Comparison of ENCODE assay signal across 15 mouse cellular contexts in the genomic region with DNA sequence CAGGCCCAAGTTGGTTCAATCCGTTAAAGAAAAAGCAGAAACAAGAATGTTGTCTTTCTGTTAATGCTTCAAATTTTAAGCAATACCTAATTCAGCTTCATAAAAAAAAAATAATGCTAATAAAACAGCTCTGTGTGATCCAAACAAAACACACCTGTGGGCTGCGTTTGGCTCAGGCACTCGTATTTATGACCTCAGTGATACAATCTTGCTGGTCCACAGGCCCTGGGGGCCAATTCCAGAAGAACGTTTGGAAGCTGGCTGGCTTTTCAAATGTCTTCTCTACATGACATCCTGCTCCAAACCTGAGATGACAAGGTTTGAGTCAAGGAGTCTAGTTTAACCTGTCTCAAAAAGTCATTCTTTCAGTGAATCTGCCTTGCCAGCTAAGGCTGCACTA.
"Had no signal": no experiment of that assay in that cellular context is flagged by ENCODE, and none has a peak within 500 bp of the region (broad histone marks: within the 10 kb centered on the region; RNA-seq: fewer than 3 reads in every experiment).

No protein-coding gene starts in this region.

- H3K9ac ChIP-seq: lung, embryonic 14.5 days; midbrain, embryonic 12.5 days; neural tube, embryonic 13.5 days; neural tube, embryonic 15.5 days had no signal

- H3K4me3 ChIP-seq: midbrain, embryonic 10.5 days; midbrain, embryonic 12.5 days; myocyte; neural tube, embryonic 13.5 days; neural tube, embryonic 15.5 days had no signal

- H3K27me3 ChIP-seq: midbrain, embryonic 12.5 days; neural tube, embryonic 13.5 days; neural tube, embryonic 15.5 days had no signal

- H3K4me1 ChIP-seq: midbrain, embryonic 12.5 days; neural tube, embryonic 13.5 days; neural tube, embryonic 15.5 days had no signal

- H3K4me2 ChIP-seq: lung, embryonic 14.5 days; midbrain, embryonic 12.5 days; neural tube, embryonic 13.5 days; neural tube, embryonic 15.5 days had no signal

- H3K9me3 ChIP-seq: midbrain, embryonic 10.5 days; midbrain, embryonic 12.5 days; neural tube, embryonic 13.5 days; neural tube, embryonic 15.5 days had no signal

- H3K27ac ChIP-seq: midbrain, embryonic 10.5 days; midbrain, embryonic 12.5 days; neural tube, embryonic 13.5 days; neural tube, embryonic 15.5 days had no signal

- DNase-seq: lung, adult 18-20 months; lung, embryonic 14.5 days; lung, postnatal 10 days; lung, postnatal 4 days; midbrain, embryonic 14.5 days; right cerebral cortex, postnatal 14 days; spleen, adult 18-20 months; thymus, adult 18-20 months; thymus, postnatal 14 days; thymus, postnatal 36 days had no signal

- H3K36me3 ChIP-seq: midbrain, embryonic 10.5 days; midbrain, embryonic 12.5 days; neural tube, embryonic 13.5 days; neural tube, embryonic 15.5 days had no signal
